Mouse (Mus musculus): ENCODE data around the gene Gm2a. TPM values are rescaled to one million over a fixed set of nuclear protein-coding genes. Genes with fewer than 3 reads are reported as not detected.

Gm2a gene
- polyA plus RNA-seq, 1 experiment, result 37.2 TPM

DNA sequence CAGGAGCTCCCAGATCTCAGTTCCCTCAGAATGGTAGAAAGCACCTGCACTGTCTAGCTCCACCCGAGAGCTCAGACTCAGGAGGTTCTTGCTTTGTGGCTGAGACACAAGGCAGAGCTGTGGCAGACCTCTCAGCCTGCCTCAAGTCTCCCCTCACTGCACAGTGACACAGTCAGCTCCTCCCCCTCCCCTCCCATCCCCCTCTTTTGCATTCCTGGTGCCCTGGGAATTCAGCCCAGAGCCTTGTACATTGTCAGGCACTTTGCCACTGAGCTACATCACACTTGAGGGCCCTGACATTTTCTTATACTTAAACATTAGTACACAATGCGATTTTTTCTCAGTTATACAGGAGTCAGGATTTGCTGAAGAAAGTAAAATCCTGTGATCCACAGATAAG lies 28.9 kb upstream of the Gm2a start:
- Histone ChIP-seq H3K27me3 (ENCODE audit: control insufficient read depth, insufficient read depth, low read length) (no peaks in the 10 kb centered on the region), H3K27ac (ENCODE audit: control insufficient read depth, insufficient read depth, low read length) (no peak overlapping the region), H3K4me1 (replicated peaks; ENCODE audit: control insufficient read depth, insufficient read depth, low read length) (peaks cover 21% of the 10 kb centered on the region), H3K4me3 (ENCODE audit: control insufficient read depth, insufficient read depth, low read length) (no peak overlapping the region), H3K36me3 (ENCODE audit: control insufficient read depth, insufficient read depth, low read length) (no peaks in the 10 kb centered on the region; the same call in 1 of the 2 replicates)
- DNase-seq, result peak; percentile 33
- 50% methylated on average over 2 of the region's 2 CpGs for WGBS
- TF ChIP-seq POLR2A (IDR thresholded peaks at IDR 0.05; ENCODE audit: control insufficient read depth, extremely low read depth, insufficient read depth, low read length, poor library complexity) (no peak), CTCF (IDR thresholded peaks at IDR 0.05; ENCODE audit: borderline replicate concordance, control insufficient read depth, extremely low read depth, insufficient read depth, low read length, poor library complexity) (no peak)

DNA sequence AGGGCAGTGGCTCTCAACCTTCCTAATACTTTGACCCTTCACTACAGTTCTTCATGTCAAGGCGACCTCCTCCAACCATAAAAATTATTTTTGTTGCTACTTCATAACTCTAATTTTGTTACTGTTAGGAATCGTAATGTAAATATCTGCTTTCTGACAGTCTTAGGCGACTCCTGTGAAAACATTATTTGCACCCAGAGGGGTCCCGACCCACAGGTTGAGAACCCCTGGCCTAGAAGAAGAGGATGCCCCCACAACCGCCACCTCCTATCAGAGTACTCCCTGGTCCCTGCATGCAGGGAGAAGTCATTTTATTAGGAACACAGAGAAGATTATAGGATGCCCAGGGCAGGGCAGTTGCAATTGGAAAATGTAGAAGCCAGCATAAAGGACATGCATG lies 26.6 kb upstream of the Gm2a start:
- no peak for DNase-seq
- no peaks in the 10 kb centered on the region for H3K27me3 ChIP-seq (ENCODE audit: control insufficient read depth, insufficient read depth, low read length)
- WGBS, result 97% methylated on average over 5 of the region's 5 CpGs
- H3K36me3 ChIP-seq (ENCODE audit: control insufficient read depth, insufficient read depth, low read length), result no peaks in the 10 kb centered on the region; the same call in 1 of the 2 replicates
- no peak overlapping the region for H3K4me3 ChIP-seq (ENCODE audit: control insufficient read depth, insufficient read depth, low read length)
- no peak overlapping the region for H3K27ac ChIP-seq (ENCODE audit: control insufficient read depth, insufficient read depth, low read length)
- TF ChIP-seq CTCF (IDR thresholded peaks at IDR 0.05; ENCODE audit: borderline replicate concordance, control insufficient read depth, extremely low read depth, insufficient read depth, low read length, poor library complexity) (no peak), POLR2A (IDR thresholded peaks at IDR 0.05; ENCODE audit: control insufficient read depth, extremely low read depth, insufficient read depth, low read length, poor library complexity) (no peak)
- H3K4me1 ChIP-seq (replicated peaks; ENCODE audit: control insufficient read depth, insufficient read depth, low read length), result peaks cover 25% of the 10 kb centered on the region

DNA sequence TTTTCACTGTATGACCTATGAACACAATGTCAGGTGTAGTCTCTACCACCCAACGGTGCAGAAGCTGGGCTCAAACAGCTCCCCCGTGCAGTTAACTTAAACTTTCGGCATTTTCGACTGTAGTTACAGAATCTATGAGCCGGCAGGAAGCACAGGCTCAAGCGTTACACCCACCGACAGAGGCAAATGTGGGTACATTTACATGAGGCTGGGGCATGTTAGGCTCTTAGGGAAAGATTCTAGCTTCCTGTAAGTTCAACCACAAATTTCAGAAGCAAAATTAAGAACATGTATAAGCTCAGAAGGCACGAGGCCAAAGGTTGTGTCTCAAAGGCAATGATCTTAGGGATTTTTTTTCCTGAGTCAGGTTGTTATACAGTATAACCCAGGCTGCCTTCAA lies 25.4 kb upstream of the Gm2a start:
- TF ChIP-seq POLR2A (IDR thresholded peaks at IDR 0.05; ENCODE audit: control insufficient read depth, extremely low read depth, insufficient read depth, low read length, poor library complexity) (no peak), CTCF (IDR thresholded peaks at IDR 0.05; ENCODE audit: borderline replicate concordance, control insufficient read depth, extremely low read depth, insufficient read depth, low read length, poor library complexity) (no peak)
- 3% methylated on average over 8 of the region's 8 CpGs for WGBS
- peak; percentile 48 for DNase-seq
- no peak overlapping the region for H3K4me3 ChIP-seq (ENCODE audit: control insufficient read depth, insufficient read depth, low read length)
- H3K36me3 ChIP-seq (ENCODE audit: control insufficient read depth, insufficient read depth, low read length), result no peaks in the 10 kb centered on the region; the same call in 1 of the 2 replicates
- peak overlapping the region; percentile 57 for H3K27ac ChIP-seq (ENCODE audit: control insufficient read depth, insufficient read depth, low read length)
- H3K27me3 ChIP-seq (ENCODE audit: control insufficient read depth, insufficient read depth, low read length), result no peaks in the 10 kb centered on the region
- peaks cover 32% of the 10 kb centered on the region for H3K4me1 ChIP-seq (replicated peaks; ENCODE audit: control insufficient read depth, insufficient read depth, low read length)

DNA sequence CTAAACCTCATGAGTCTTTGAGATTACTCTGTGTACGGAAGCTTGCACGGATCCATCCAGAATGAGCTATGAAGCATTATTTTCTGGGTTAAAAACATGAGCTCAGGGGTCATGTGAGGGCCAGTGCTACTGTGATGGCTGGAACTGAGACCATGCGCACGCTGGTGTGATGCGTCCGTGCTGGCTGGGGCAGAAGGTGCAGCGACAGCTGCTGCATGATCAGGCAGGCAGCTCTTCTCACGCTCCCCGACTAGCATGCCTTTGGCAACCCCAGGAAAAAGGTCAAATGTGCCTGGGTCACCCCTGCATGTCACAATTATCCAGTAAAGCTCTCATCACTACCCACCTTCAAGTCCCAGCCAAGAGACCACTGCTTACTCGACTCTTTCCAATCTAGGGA lies 24.7 kb upstream of the Gm2a start:
- TF ChIP-seq POLR2A (IDR thresholded peaks at IDR 0.05; ENCODE audit: control insufficient read depth, extremely low read depth, insufficient read depth, low read length, poor library complexity), result no peak
- Histone ChIP-seq H3K27me3 (ENCODE audit: control insufficient read depth, insufficient read depth, low read length) (no peaks in the 10 kb centered on the region), H3K27ac (ENCODE audit: control insufficient read depth, insufficient read depth, low read length) (no peak overlapping the region; the same call in 1 of the 2 replicates), H3K4me3 (ENCODE audit: control insufficient read depth, insufficient read depth, low read length) (no peak overlapping the region), H3K36me3 (ENCODE audit: control insufficient read depth, insufficient read depth, low read length) (no peaks in the 10 kb centered on the region; the same call in 1 of the 2 replicates), H3K4me1 (replicated peaks; ENCODE audit: control insufficient read depth, insufficient read depth, low read length) (peaks cover 34% of the 10 kb centered on the region)
- WGBS, result 89% methylated on average over 10 of the region's 10 CpGs
- DNase-seq, result no peak

DNA sequence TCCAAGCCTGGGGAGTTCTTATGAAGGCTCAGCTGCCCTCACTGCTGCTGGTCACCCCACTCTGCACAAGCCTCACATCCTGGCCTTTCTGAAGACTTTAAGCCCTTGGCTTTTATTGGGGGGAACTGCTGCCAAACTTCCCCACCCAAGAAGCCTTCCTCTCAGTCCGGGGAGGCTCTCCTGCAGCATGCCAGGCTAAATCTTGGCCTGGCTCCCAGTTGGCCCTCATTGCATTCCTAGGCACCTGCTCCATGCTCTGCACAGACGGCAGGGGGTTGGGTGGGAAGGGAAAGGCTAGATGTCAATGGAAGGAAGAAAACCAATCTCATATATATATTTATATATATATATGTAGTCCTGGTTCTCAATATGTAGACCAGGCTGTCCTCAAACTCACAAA lies 22.3 kb upstream of the Gm2a start:
- no peak overlapping the region for H3K27ac ChIP-seq (ENCODE audit: control insufficient read depth, insufficient read depth, low read length)
- 92% methylated on average over 2 of the region's 2 CpGs for WGBS
- H3K4me3 ChIP-seq (ENCODE audit: control insufficient read depth, insufficient read depth, low read length), result no peak overlapping the region
- H3K4me1 ChIP-seq (replicated peaks; ENCODE audit: control insufficient read depth, insufficient read depth, low read length), result peaks cover 35% of the 10 kb centered on the region
- H3K27me3 ChIP-seq (ENCODE audit: control insufficient read depth, insufficient read depth, low read length), result no peaks in the 10 kb centered on the region
- H3K36me3 ChIP-seq (ENCODE audit: control insufficient read depth, insufficient read depth, low read length), result no peaks in the 10 kb centered on the region
- no peak for DNase-seq
- TF ChIP-seq POLR2A (IDR thresholded peaks at IDR 0.05; ENCODE audit: control insufficient read depth, extremely low read depth, insufficient read depth, low read length, poor library complexity), result no peak
- TF ChIP-seq CTCF (IDR thresholded peaks at IDR 0.05; ENCODE audit: borderline replicate concordance, control insufficient read depth, extremely low read depth, insufficient read depth, low read length, poor library complexity), result no peak

DNA sequence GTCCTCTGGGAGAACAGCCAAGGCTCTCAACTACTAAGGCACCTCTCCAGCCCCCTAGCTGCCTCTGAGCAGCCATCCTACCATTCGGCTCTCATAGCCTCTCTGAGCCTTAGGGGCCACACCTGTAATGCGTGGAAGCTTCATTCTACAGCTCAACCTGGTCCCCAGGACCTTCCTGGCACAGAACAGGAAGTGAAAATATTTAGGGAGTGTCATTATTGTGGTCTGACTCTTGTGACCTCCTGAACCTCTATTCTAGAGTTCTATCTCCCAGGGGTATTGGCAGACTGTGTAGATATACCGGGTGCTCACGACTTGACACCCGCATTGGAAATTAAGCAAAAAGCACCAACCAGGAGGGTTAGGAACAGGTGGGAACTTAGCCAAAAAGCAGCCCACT lies 21.7 kb upstream of the Gm2a start:
- 80% methylated on average over 5 of the region's 5 CpGs for WGBS
- DNase-seq, result no peak
- H3K27ac ChIP-seq (ENCODE audit: control insufficient read depth, insufficient read depth, low read length), result 0 out of 2 replicates have a peak overlapping the region, but pooled peaks have one; percentile 25
- TF ChIP-seq POLR2A (IDR thresholded peaks at IDR 0.05; ENCODE audit: control insufficient read depth, extremely low read depth, insufficient read depth, low read length, poor library complexity) (no peak), CTCF (IDR thresholded peaks at IDR 0.05; ENCODE audit: borderline replicate concordance, control insufficient read depth, extremely low read depth, insufficient read depth, low read length, poor library complexity) (no peak)
- peaks cover 35% of the 10 kb centered on the region for H3K4me1 ChIP-seq (replicated peaks; ENCODE audit: control insufficient read depth, insufficient read depth, low read length)
- no peak overlapping the region for H3K4me3 ChIP-seq (ENCODE audit: control insufficient read depth, insufficient read depth, low read length)
- H3K36me3 ChIP-seq (ENCODE audit: control insufficient read depth, insufficient read depth, low read length), result no peaks in the 10 kb centered on the region
- no peaks in the 10 kb centered on the region for H3K27me3 ChIP-seq (ENCODE audit: control insufficient read depth, insufficient read depth, low read length)

All from thymus, adult 2 months (tissue).